In genomic region chr10:24630469-24631081, GRCm38 (mm10) we compare ENCODE assay signal across 8 mouse cellular contexts. TPM values are rescaled to one million over a fixed set of nuclear protein-coding genes. Genes with fewer than 3 reads are reported as not detected.
A peak's percentile ranks its signal among the peaks of the same experiment; 100 is the strongest.
DNase-seq lines count a peak whose midpoint lies in the region; ATAC-seq and TF ChIP-seq lines count a peak whose summit lies in the region.

No protein-coding gene starts in this region.

- no peaks in the 10 kb centered on the region for H3K9me3 ChIP-seq in embryonic facial prominence, embryonic 11.5 days (replicated peaks; ENCODE audit: control insufficient read depth, low read length)
- H3K9me3 ChIP-seq in heart, embryonic 12.5 days (replicated peaks), result no peaks in the 10 kb centered on the region
- no peaks in the 10 kb centered on the region for H3K9me3 ChIP-seq in lung, embryonic 16.5 days (ENCODE audit: control insufficient read depth, low read length)

- H3K27ac ChIP-seq in embryonic facial prominence, embryonic 11.5 days (replicated peaks; ENCODE audit: low read depth, low read length), result no peak overlapping the region
- no peak overlapping the region for H3K27ac ChIP-seq in heart, embryonic 12.5 days (ENCODE audit: poor library complexity, severe bottlenecking)
- no peak overlapping the region for H3K27ac ChIP-seq in layer of hippocampus, adult 2 months
- H3K27ac ChIP-seq in lung, embryonic 16.5 days (ENCODE audit: low read length), result no peak overlapping the region

- no peak overlapping the region for H3K4me3 ChIP-seq in embryonic facial prominence, embryonic 11.5 days (ENCODE audit: low read depth, low read length)
- H3K4me3 ChIP-seq in heart, embryonic 12.5 days, result no peak overlapping the region
- no peak overlapping the region for H3K4me3 ChIP-seq in layer of hippocampus, adult 2 months
- no peak overlapping the region for H3K4me3 ChIP-seq in lung, embryonic 16.5 days (ENCODE audit: low read length)

- peak; percentile 94 for TF ChIP-seq CTCF in layer of hippocampus, adult 2 months (conservative IDR thresholded peaks at IDR 0.05)

- ATAC-seq in embryonic facial prominence, embryonic 11.5 days (replicated peaks; ENCODE audit: insufficient number of reproducible peaks, low FRiP score, low TSS enrichment, low read depth), result no peak
- no peak for ATAC-seq in heart, embryonic 12.5 days (ENCODE audit: insufficient number of reproducible peaks, low FRiP score)
- ATAC-seq in lung, embryonic 16.5 days (ENCODE audit: low read depth), result no peak

- 25% methylated on average over 18 of the region's 18 CpGs for WGBS in embryonic facial prominence, embryonic 11.5 days
- WGBS in heart, embryonic 12.5 days, result 25% methylated on average over 18 of the region's 18 CpGs
- 19% methylated on average over 18 of the region's 18 CpGs for WGBS in lung, embryonic 16.5 days

- DNase-seq in CD4-positive helper T cell, adult 2 months (ENCODE audit: low read depth, low spot score), result peak; percentile 69
- peak; percentile 32 for DNase-seq in adrenal gland, adult 2 months
- DNase-seq in embryonic facial prominence, embryonic 11.5 days (ENCODE audit: low spot score), result peak; percentile 87
- peak; percentile 51 to 80 for DNase-seq in layer of hippocampus, adult 2 months (ENCODE audit: low spot score in 2 of 2)
- peak; percentile 79 for DNase-seq in ovary, postnatal 14 days (ENCODE audit: low spot score)
- peak; percentile 73 for DNase-seq in thymus, postnatal 25 days

- no peak overlapping the region for H3K9ac ChIP-seq in embryonic facial prominence, embryonic 11.5 days (replicated peaks; ENCODE audit: low read length)
- H3K9ac ChIP-seq in heart, embryonic 12.5 days, result peak overlapping the region; percentile 46; the same call in 1 of the 2 replicates
- H3K9ac ChIP-seq in lung, embryonic 16.5 days (ENCODE audit: low read length), result no peak overlapping the region

- no peak overlapping the region for H3K4me2 ChIP-seq in embryonic facial prominence, embryonic 11.5 days (ENCODE audit: low read depth, low read length)
- peak overlapping the region; percentile 43 for H3K4me2 ChIP-seq in heart, embryonic 12.5 days
- peak overlapping the region; percentile 25 for H3K4me2 ChIP-seq in lung, embryonic 16.5 days (ENCODE audit: low read depth, low read length)

- H3K36me3 ChIP-seq in embryonic facial prominence, embryonic 11.5 days (replicated peaks; ENCODE audit: control insufficient read depth, insufficient read depth, low read depth, low read length), result no peaks in the 10 kb centered on the region
- no peaks in the 10 kb centered on the region for H3K36me3 ChIP-seq in heart, embryonic 12.5 days
- H3K36me3 ChIP-seq in lung, embryonic 16.5 days (ENCODE audit: control insufficient read depth, insufficient read depth, low read length), result no peaks in the 10 kb centered on the region

- H3K27me3 ChIP-seq in embryonic facial prominence, embryonic 11.5 days (ENCODE audit: control insufficient read depth, insufficient read depth, low read length), result no peaks in the 10 kb centered on the region
- no peaks in the 10 kb centered on the region for H3K27me3 ChIP-seq in heart, embryonic 12.5 days (replicated peaks)
- H3K27me3 ChIP-seq in lung, embryonic 16.5 days (ENCODE audit: control insufficient read depth, insufficient read depth, low read depth, low read length), result no peaks in the 10 kb centered on the region

- no peaks in the 10 kb centered on the region for H3K4me1 ChIP-seq in embryonic facial prominence, embryonic 11.5 days (ENCODE audit: control insufficient read depth, insufficient read depth, low read length)
- peaks cover 12% of the 10 kb centered on the region for H3K4me1 ChIP-seq in heart, embryonic 12.5 days (replicated peaks)
- peaks cover 11% of the 10 kb centered on the region for H3K4me1 ChIP-seq in lung, embryonic 16.5 days (replicated peaks; ENCODE audit: control insufficient read depth, insufficient read depth, low read length)

RNA-seq across cellular contexts. Expression of gene Ccn2, which starts 35.3 kb away (rescaled TPM):
- 10 to 100 TPM; 51.1 to 78.2 TPM for total RNA-seq in adrenal gland, adult 2 months (2021)
- 241 and 278 TPM in 2 replicates for polyA plus RNA-seq in adrenal gland, adult 2 months (2012; rRNA removed)
- polyA plus RNA-seq in embryonic facial prominence, embryonic 11.5 days (2014; fragmentation: Nextera tagmentation; extraction: Ambion mirVana), result 3.1 and 3.7 TPM in 2 replicates
- 56.8 and 60.1 TPM in 2 replicates for polyA plus RNA-seq in heart, embryonic 12.5 days (2016; fragmentation: Nextera tagmentation; extraction: Ambion mirVana)
- 1 to 10 TPM; 8.5 to 9.7 TPM for total RNA-seq in layer of hippocampus, adult 2 months (2021)
- 12.8 and 15.1 TPM in 2 replicates for polyA plus RNA-seq in lung, embryonic 16.5 days (2015; fragmentation: Nextera tagmentation; extraction: Ambion mirVana)

Comparison
In these comparisons a context has a peak if more than half of its experiments do, and no peak if none do; other contexts are left out.
1. DNase-seq: peak in every context shown above with its lines; median percentile 87 in embryonic facial prominence, embryonic 11.5 days; 79 in ovary, postnatal 14 days; 73 in thymus, postnatal 25 days; 69 in CD4-positive helper T cell, adult 2 months; 66 in layer of hippocampus, adult 2 months; 32 in adrenal gland, adult 2 months.